Mouse (Mus musculus) lung, embryonic 16.5 days (tissue): Measurements from ENCODE around the gene Cds1. TPM values are rescaled to one million over a fixed set of nuclear protein-coding genes. Genes with fewer than 3 reads are reported as not detected.
A peak's percentile ranks its signal among the peaks of the same experiment; 100 is the strongest.

Experiments used
- ATAC-seq: fragments of 200-750 bp; cut with Nextera tagmentation; 2 replicates; pipeline ENCODE4 v1.8.0; 2017; ENCODE audit warnings: low read depth, mild to moderate bottlenecking, moderate library complexity
- H3K27ac ChIP-seq: fragments of 300-500 bp; sonication (generic); 2 replicates; pipeline ENCODE4 v1.5.1; 2014; ENCODE audit warnings: mild to moderate bottlenecking, control low read depth, low read length
- H3K27me3 ChIP-seq: fragments of 300-500 bp; sonication (generic); 2 replicates; pipeline ENCODE4 v1.6.1; 2014; ENCODE audit warnings: low read depth, low read length, mixed read lengths; ENCODE audit not compliant: control insufficient read depth, insufficient read depth
- H3K36me3 ChIP-seq: fragments of 300-500 bp; sonication (generic); 2 replicates; pipeline ENCODE4 v1.6.1; 2014; ENCODE audit warnings: low read length; ENCODE audit not compliant: control insufficient read depth, insufficient read depth
- H3K4me1 ChIP-seq: fragments of 300-500 bp; sonication (generic); replicated peaks from 2 replicates; pipeline ENCODE4 v1.6.1; 2014; ENCODE audit warnings: low read length, mixed read lengths; ENCODE audit not compliant: control insufficient read depth, insufficient read depth
- H3K4me2 ChIP-seq: fragments of 300-500 bp; sonication (generic); 2 replicates; pipeline ENCODE4 v1.6.1; 2014; ENCODE audit warnings: low read depth, low read length, control low read depth
- H3K4me3 ChIP-seq: fragments of 300-500 bp; sonication (generic); 2 replicates; pipeline ENCODE4 v1.5.1; 2014; ENCODE audit warnings: mild to moderate bottlenecking, low read length, control low read depth
- H3K9ac ChIP-seq: fragments of 300-500 bp; sonication (generic); 2 replicates; pipeline ENCODE4 v1.6.1; 2014; ENCODE audit warnings: low read length, control low read depth
- H3K9me3 ChIP-seq: fragments of 300-500 bp; sonication (generic); 2 replicates; pipeline ENCODE4 v1.6.1; 2016; ENCODE audit warnings: low read length; ENCODE audit not compliant: control insufficient read depth
- WGBS: fragments of 180-500 bp; shearing (Covaris S2); extraction: QIAGEN DNeasy Blood & Tissue Kit; methylation state at CpG from one replicate; pipeline ENCODE4 v1.1.7; 2014; 5-methylcytosine and 5-hydroxymethylcytosine counted together
- polyA plus RNA-seq: library from polyadenylated mRNA; unstranded; fragments of >200 nt; fragmentation: Nextera tagmentation; extraction: Ambion mirVana; gene quantifications from 2 replicates; pipeline ENCODE4 v1.2.1, GENCODE M21; 2015

Cds1 gene
- polyA plus RNA-seq, 1 experiment from 2014 or later, result 7.3 TPM

DNA sequence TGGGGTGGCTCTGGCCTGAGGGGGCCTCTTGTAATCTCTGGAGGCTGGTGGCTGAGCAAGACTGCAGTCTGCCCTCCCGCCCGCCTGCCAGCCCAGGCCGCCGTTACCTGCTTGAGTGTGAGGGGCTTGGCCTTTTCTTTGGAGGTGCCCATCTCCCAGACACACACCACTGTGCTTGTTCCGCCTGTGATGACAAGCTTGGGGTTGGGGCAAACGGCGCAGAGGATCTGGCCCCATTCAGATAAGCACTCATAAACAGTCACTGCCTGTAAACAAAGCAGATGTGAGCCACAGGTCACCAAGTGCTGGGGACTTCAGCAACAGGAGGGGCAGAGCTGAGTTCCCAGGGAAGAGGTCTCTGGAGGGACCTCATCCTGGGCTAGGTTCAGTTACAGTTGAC, 86.2 kb downstream of the Cds1 start:
- H3K9me3 ChIP-seq, result no peaks in the 10 kb centered on the region
- no peaks in the 10 kb centered on the region for H3K4me1 ChIP-seq
- 77% methylated on average over 7 of the region's 7 CpGs for WGBS

GRCm38 (mm10) chr5:101852116-101852680, 87.3 kb downstream of the Cds1 start:
- no peak overlapping the region for H3K27ac ChIP-seq
- H3K9me3 ChIP-seq, result no peaks in the 10 kb centered on the region
- H3K9ac ChIP-seq, result no peak overlapping the region
- H3K4me3 ChIP-seq, result no peak overlapping the region
- H3K27me3 ChIP-seq, result no peaks in the 10 kb centered on the region
- H3K4me2 ChIP-seq, result no peak overlapping the region
- H3K4me1 ChIP-seq, result no peaks in the 10 kb centered on the region
- WGBS, result 96% methylated on average over 21 of the region's 21 CpGs
- no peak for ATAC-seq
- H3K36me3 ChIP-seq, result peaks cover 70% of the 10 kb centered on the region

More for the DNA sequence above, 86.2 kb downstream of the Cds1 start:
- H3K36me3 ChIP-seq, result peaks cover 77% of the 10 kb centered on the region
- no peaks in the 10 kb centered on the region for H3K27me3 ChIP-seq
- no peak overlapping the region for H3K4me3 ChIP-seq
- H3K27ac ChIP-seq, result no peak overlapping the region
- H3K9ac ChIP-seq, result no peak overlapping the region
- ATAC-seq, result no peak
- no peak overlapping the region for H3K4me2 ChIP-seq

GRCm38 (mm10) chr5:101854100-101854499, 89.2 kb downstream of the Cds1 start:
- H3K27me3 ChIP-seq, result no peaks in the 10 kb centered on the region
- no peak overlapping the region for H3K4me3 ChIP-seq
- no peak overlapping the region for H3K27ac ChIP-seq
- no peak for ATAC-seq
- no peaks in the 10 kb centered on the region for H3K9me3 ChIP-seq
- WGBS, result 89% methylated on average over 11 of the region's 11 CpGs
- H3K36me3 ChIP-seq, result peaks cover 66% of the 10 kb centered on the region
- H3K9ac ChIP-seq, result no peak overlapping the region
- H3K4me2 ChIP-seq, result no peak overlapping the region
- no peaks in the 10 kb centered on the region for H3K4me1 ChIP-seq

- H3K27me3 ChIP-seq, result no peaks in the 10 kb centered on the region
- whole genome bisulfite sequencing, result 79% methylated on average over 7 of the region's 7 CpGs
- H3K36me3 ChIP-seq, result peaks cover 67% of the 10 kb centered on the region
- no peak for ATAC-seq
- no peak overlapping the region for H3K4me3 ChIP-seq
- no peaks in the 10 kb centered on the region for H3K4me1 ChIP-seq
- no peak overlapping the region for H3K27ac ChIP-seq
- H3K4me2 ChIP-seq, result no peak overlapping the region
- no peak overlapping the region for H3K9ac ChIP-seq
- H3K9me3 ChIP-seq, result no peaks in the 10 kb centered on the region
Measured at GRCm38 (mm10) chr5:101854667-101855066, 89.7 kb downstream of the Cds1 start.

- Histone ChIP-seq H3K4me1 (no peaks in the 10 kb centered on the region), H3K4me2 (no peak overlapping the region), H3K27ac (no peak overlapping the region), H3K4me3 (no peak overlapping the region), H3K9ac (no peak overlapping the region), H3K27me3 (no peaks in the 10 kb centered on the region), H3K36me3 (peaks cover 67% of the 10 kb centered on the region), H3K9me3 (no peaks in the 10 kb centered on the region)
- peak; percentile 72 for ATAC-seq
- WGBS, result 82% methylated on average over 16 of the region's 16 CpGs
Measured at GRCm38 (mm10) chr5:101855475-101855874, 90.5 kb downstream of the Cds1 start.

- no peak for ATAC-seq
- Histone ChIP-seq H3K4me1 (no peaks in the 10 kb centered on the region), H3K9me3 (no peaks in the 10 kb centered on the region), H3K9ac (no peak overlapping the region), H3K27me3 (no peaks in the 10 kb centered on the region), H3K4me2 (no peak overlapping the region), H3K27ac (no peak overlapping the region), H3K36me3 (peaks cover 62% of the 10 kb centered on the region), H3K4me3 (no peak overlapping the region)
- WGBS, result 91% methylated on average over 10 of the region's 10 CpGs
Measured at GRCm38 (mm10) chr5:101858891-101859436, 94.0 kb downstream of the Cds1 start.

DNA sequence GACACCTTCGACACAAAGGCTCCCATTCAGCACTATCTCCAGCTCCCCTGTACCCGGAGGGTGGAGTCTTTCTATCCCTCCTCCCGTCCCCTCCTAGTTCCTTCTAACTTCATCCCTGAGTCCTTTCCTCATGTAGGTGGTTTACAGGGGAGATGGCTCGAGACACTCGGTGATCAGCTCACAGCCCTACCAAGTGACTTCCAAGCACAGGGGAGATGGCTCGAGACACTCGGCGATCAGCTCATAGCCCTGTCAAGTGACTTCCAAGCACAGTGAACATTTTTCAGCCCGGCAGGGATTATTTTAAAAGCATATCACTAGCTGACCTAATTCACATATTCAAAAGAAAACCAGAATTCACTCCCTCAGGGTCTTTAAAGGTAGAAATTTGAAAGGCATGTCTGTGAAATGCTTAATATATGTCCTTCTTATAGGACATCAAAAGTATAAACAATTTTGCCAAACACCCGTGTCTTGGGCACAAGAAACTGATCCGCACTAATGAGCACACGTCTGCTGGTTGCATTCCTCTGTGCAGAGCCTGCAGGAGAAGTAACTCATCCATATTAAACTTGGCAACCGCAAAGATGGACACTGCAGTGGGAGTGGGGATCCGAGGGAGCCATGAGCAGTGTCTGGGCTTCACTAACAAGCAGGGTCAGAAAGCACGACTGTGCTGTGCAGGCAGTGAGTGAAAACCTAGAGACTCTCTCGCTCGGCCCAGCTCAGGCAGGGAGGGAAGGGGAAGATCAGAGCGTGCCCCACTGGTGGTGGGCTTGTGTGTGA, 97.0 kb downstream of the Cds1 start:
- no peaks in the 10 kb centered on the region for H3K9me3 ChIP-seq
- no peak for ATAC-seq
- H3K4me2 ChIP-seq, result no peak overlapping the region
- H3K4me1 ChIP-seq, result no peaks in the 10 kb centered on the region
- H3K36me3 ChIP-seq, result peaks cover 50% of the 10 kb centered on the region
- no peaks in the 10 kb centered on the region for H3K27me3 ChIP-seq
- H3K27ac ChIP-seq, result no peak overlapping the region
- H3K9ac ChIP-seq, result no peak overlapping the region
- H3K4me3 ChIP-seq, result no peak overlapping the region
- WGBS, result 87% methylated on average over 18 of the region's 18 CpGs

DNA sequence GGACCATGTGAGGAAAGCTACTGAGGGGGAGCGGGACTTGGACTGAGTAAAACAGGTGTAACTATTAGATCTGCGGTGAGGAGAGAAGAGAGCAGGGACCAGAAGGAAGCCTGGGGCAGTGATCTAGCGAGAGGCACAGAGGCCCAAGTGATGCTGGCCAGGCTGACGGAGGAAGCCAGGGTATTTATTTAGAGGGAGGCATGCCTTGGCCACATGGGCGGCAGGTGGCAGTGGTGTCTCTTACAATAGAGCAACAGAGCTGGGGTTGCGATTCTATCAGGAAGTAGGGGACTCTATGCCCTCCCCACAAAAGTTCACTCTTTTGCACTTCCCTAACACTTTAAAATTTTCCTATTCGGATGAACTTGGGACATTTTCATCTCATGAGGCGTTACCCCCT, 97.7 kb downstream of the Cds1 start:
- Histone ChIP-seq H3K4me3 (no peak overlapping the region), H3K4me1 (no peaks in the 10 kb centered on the region), H3K36me3 (peaks cover 44% of the 10 kb centered on the region), H3K9ac (no peak overlapping the region), H3K9me3 (no peaks in the 10 kb centered on the region), H3K27ac (no peak overlapping the region), H3K27me3 (no peaks in the 10 kb centered on the region), H3K4me2 (no peak overlapping the region)
- WGBS, result 89% methylated on average over 8 of the region's 8 CpGs
- ATAC-seq, result no peak

DNA sequence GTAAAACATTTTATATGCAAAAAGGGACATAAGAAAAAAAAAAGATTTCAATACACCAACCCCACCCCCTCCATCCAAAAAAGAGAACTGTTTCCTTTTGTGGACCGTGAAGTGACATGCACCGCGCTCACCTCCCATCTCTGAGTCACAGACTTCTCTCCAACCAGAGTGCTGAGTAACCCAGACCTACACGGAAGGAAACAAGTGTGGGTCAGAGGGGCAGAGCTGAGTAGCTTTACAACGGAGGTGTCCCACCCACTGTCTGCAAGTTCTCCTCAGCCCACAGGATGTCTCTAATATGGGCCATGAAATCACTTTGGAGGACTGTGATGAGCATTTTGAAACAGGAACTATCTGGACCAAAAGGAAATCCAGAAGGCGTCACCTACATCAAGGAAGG, 99.0 kb downstream of the Cds1 start:
- 81% methylated on average over 6 of the region's 6 CpGs for WGBS
- Histone ChIP-seq H3K27me3 (no peaks in the 10 kb centered on the region), H3K27ac (no peak overlapping the region), H3K4me1 (no peaks in the 10 kb centered on the region), H3K36me3 (peaks cover 44% of the 10 kb centered on the region), H3K4me2 (no peak overlapping the region), H3K4me3 (no peak overlapping the region), H3K9me3 (no peaks in the 10 kb centered on the region), H3K9ac (no peak overlapping the region)
- ATAC-seq, result no peak
